Mouse (Mus musculus) ES-Bruce4 (cell line): ENCODE measurements around the gene Ly6g6d.

Experiments used
- CTCF ChIP-seq: IDR thresholded peaks from one replicate; pipeline ENCODE4 v1.8.1; 2011; ENCODE audit warnings: low read depth, low read length
- EP300 ChIP-seq: IDR thresholded peaks from 2 replicates; pipeline ENCODE4 v1.6.1; 2011; ENCODE audit warnings: low read depth, low read length; ENCODE audit not compliant: insufficient read depth
- POLR2A ChIP-seq: IDR thresholded peaks from one replicate; pipeline ENCODE4 v1.8.1; 2011; ENCODE audit warnings: low read length; ENCODE audit not compliant: insufficient read depth

- TF ChIP-seq CTCF: no peak
- TF ChIP-seq POLR2A: no peak
- no peak for TF ChIP-seq EP300
Observed at GRCm38 (mm10) chr17:35077285-35077684, 580 bp downstream of the Ly6g6d start.
